Mouse (Mus musculus) layer of hippocampus, adult 2 months (tissue): ENCODE data around the gene Bcl2l12. TPM values are rescaled to one million over a fixed set of nuclear protein-coding genes. Genes with fewer than 3 reads are reported as not detected.

Experiments used
- DNase-seq, 2 experiments: peaks; one replicate each; pipeline ENCODE4 v3.0.0; 2022; ENCODE audit warnings: low spot score in 2 of 2
- H3K27ac ChIP-seq: fragments of 200-600 bp; 2 replicates; pipeline ENCODE4 v1.8.1; 2022
- H3K4me3 ChIP-seq: fragments of 200-600 bp; 2 replicates; pipeline ENCODE4 v1.8.1; 2022; ENCODE audit warnings: mild to moderate bottlenecking
- CTCF ChIP-seq: fragments of 200-600 bp; conservative IDR thresholded peaks from 2 replicates; pipeline ENCODE4 v1.8.1; 2022; ENCODE audit warnings: antibody characterized with exemption, mild to moderate bottlenecking, moderate library complexity
- total RNA-seq, 2 experiments: library from RNA; stranded (reverse); gene quantifications; 2 replicates each; pipeline ENCODE4 v1.2.3; 2021

Bcl2l12 gene
- total RNA-seq, 2 experiments from 2014 or later: 2.5 to 3.7 TPM

DNA sequence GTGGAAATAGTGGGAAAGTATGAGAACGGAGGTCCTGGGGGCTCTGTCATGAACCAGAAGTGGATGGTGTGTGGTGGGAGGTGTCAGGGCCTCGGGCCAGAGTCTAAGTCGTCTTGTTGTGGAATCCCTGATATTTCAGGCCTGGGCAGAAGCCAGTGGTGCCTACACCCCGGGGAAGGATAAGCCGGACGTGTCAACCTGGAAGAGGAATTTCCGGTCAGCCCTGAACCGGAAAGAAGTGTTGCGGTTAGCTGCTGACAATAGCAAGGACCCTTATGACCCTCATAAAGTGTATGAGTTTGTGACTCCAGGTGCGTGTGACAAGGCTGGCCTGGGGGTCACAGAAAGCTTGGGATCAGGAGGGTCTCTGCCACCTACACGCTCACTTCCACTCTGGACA lies 1.2 kb upstream of the Bcl2l12 start:
- no peak for TF ChIP-seq CTCF
- DNase-seq: no peak
- no peak overlapping the region for H3K4me3 ChIP-seq
- H3K27ac ChIP-seq: no peak overlapping the region

DNA sequence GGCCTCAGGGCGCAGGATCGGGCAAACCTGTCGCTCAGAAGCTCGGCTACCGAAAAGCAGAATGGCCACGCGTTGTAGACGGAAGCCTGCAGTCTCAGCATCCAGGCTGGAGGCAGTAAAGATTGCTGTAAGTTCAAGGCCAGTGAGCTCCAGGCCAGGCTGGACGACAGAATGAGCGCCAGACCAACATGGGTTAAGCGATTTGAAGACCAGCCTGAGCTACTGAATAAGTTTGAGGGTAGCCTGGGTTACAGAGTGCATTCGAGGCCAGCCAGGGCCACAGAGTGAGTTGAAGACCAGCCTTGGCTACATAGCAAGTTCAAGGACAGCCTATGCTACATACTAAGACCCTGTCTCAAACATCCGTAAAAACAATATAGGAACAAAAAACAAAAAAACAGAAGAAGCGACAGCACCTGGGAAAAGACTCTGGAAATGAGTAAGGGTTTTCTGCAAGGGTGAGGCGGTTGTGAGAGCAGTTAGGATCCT lies 528 bp downstream of the Bcl2l12 start:
- no peak for DNase-seq
- peak overlapping the region; percentile 65 for H3K4me3 ChIP-seq
- TF ChIP-seq CTCF: no peak
- peak overlapping the region; percentile 84 for H3K27ac ChIP-seq

DNA sequence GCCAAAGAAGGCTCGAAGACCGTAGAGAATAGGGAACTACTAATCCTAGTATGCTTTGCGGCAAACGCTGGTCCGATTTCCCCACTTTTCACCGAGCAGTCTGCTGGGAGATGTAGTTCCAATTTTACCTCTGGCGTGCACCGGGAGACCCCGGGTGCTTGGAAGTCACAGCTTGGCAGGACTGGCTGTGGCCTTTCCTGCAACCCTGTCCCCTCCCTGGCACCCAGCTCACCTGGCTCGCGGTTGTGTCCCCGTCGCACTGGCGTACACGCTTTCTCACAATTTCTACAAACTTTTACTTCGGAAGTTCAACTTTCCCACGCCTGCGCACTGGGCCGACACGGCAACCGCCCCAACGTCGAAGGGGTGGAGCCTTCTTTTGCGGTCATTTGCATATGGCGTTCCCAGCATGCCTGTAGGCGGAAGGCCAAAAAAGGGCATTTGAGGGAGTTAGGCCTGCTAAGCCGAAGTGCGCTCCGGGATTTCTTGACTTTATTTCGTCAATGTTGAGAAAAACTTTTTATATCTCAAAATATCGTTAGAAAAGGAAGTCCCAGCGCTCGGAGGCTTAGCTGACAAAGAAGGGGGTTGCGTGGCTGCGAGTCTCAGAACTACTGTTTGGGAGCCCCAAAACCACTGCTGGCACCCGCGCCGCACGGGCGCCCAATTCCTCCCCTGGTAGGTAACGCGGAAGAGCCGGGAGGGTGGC lies 1.1 kb downstream of the Bcl2l12 start, which contains the start of gene Irf3:
Irf3 (plus strand) TSS at position 418 of the 709 bp plus-strand sequence.
- peak; percentile 95 to 96 for DNase-seq
- Histone ChIP-seq H3K4me3 (peak within 1 kb of the TSS; percentile 65), H3K27ac (peak within 1 kb of the TSS; percentile 84)
- no peak for TF ChIP-seq CTCF

DNA sequence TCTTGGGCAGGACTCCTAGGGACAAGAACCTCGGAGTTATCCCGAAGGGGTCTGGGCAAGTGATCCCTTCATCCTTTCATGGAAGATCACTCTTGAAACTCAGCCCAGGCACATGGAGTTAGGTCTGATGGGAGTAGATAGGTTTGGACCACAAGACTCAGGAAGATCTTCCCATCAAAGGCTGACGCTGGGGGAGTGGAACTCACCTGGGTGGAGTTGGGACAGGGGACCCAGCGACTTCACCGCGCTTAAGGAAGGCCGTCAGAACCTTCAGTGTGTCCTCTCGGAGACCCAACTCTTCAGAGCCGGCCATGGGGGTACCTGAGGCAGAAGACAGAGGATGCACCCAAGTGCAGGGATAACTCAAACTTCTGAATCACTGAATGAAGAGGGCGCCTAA lies 1.8 kb downstream of the Bcl2l12 start:
- Histone ChIP-seq H3K27ac (peak overlapping the region; percentile 84; the same call in 1 of the 2 replicates), H3K4me3 (peak overlapping the region; percentile 65)
- TF ChIP-seq CTCF: no peak
- no peak for DNase-seq

DNA sequence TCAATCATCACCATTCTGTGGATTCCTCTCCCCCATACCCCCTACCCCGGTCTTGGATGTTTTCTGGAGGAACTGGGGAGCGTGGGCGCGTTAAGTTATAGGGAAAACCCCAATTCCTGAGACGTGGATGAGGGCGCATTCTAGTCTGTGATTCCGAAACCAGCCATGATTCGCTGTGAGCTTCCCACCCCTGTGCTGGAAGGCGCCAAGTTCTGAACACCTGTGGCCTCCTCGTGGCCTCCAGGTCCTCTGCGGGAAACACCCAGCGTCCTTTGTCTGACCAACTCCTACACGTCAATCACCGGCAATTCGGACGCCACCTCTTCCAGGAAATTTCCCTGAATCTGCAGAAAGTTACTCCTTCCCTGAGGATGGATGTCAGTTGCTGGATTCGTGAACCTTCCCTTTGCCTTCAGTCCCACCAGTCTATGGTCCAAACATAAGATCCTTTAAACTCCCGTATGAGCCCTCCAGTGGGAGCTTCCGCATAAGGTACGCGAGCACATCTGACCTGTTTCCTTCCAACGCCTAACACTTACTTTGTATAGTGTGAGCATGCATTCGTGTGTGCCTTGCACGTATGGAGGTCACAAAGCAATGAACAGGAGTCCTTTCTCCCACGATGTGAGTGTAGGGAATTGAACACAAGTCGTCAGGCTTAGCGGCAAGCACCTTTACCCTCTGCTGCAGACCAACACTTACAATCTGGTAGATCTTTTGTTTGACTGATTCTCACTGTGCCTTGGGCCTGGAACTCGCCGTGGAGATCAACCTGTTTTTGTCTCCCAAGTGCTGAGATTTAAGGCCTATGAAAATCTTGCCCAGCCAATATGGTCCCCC lies 11.4 kb downstream of the Bcl2l12 start:
- peak overlapping the region; percentile 75 for H3K4me3 ChIP-seq
- no peak for DNase-seq
- TF ChIP-seq CTCF: no peak
- peak overlapping the region; percentile 92 for H3K27ac ChIP-seq

DNA sequence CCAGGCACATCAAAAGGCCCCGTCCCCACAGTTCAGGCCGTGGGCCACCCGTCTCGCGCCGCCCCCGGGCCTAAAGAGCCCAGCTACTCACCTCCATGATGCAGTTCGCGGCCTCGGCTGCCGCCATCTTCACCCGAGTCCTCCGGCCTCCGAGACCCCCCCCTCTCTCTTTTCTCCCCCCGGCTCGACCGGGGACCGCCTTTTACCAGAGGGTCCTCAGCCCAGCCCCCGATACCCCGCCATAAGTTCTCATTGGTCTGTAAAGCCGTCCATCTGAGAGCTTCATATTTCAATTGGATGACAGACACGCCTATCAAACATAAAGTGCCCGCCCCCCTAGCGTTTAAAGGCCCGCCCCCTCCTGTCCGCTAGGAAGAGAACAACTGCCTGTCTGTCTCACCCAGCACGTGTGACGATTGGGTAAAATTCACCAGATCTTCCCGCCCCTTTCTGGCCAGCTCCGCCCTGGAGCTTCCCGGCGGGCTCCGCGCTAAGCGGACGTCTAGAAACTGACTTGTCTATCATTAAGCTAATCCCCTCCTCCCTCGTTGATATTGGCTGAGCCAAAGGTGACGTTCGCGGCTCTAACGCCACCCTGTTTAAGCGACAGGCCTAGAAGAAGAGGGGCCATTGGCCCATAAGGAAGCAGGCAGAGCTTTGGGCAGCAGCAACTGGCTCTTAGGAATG lies 12.2 kb downstream of the Bcl2l12 start, which contains the start of gene Prmt1:
Prmt1 (minus strand) TSS at position 377 of the 687 bp plus-strand sequence.
- peak; percentile 96 to 100 for DNase-seq
- peak within 1 kb of the TSS; percentile 75 for H3K4me3 ChIP-seq
- TF ChIP-seq CTCF: no peak
- peak within 1 kb of the TSS; percentile 97 for H3K27ac ChIP-seq

DNA sequence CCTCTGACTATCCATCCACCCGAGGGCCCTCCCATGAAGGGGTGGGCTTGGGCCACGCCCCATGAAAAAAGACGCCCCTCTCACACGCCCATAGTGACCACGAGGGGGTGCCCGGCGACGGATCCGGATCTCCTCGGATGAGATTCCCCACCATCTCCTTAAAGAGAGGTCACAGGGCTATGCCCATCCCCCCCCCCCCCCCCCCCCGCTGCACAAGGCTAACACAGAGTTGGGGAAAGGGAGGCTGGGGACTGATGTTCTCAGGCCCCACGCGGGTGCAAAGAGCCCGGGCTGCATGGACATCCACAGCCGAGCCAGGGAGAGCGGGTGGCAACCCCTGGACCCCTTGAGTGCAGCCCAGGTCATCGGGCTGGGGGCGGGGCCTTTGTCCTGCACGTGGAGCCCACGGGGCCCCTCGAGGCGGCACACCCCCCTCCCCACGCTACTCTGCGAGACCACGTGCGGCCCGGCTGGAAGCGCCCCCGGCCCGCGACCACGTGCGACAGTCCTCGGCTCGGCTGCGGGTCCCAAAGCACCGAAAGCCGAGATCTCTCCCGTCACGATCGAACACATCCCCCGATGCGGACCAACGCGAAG lies 12.8 kb downstream of the Bcl2l12 start:
- DNase-seq: peak in 1 of 2 experiments; percentile 63
- TF ChIP-seq CTCF: peak; percentile 58
- Histone ChIP-seq H3K4me3 (peak overlapping the region; percentile 62), H3K27ac (peak overlapping the region; percentile 97)

DNA sequence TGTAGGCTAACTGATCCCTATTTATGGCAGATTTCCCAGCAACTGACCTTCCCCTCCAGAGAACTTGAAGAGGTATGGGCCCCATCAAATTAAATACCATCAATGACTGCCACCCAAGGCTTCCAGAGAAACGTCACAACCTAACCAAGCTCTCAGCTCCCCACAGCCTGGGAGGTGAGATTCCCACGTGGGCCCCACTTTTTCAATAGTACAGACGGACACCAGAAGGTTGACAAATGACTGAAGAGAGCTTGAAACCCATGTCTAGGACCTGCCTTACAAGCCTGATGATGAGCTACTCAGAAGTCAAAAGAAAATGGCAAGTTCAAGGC lies 13.7 kb downstream of the Bcl2l12 start:
- no peak for DNase-seq
- Histone ChIP-seq H3K27ac (no peak overlapping the region; the same call in 1 of the 2 replicates), H3K4me3 (peak overlapping the region; percentile 62; the same call in 1 of the 2 replicates)
- no peak for TF ChIP-seq CTCF

DNA sequence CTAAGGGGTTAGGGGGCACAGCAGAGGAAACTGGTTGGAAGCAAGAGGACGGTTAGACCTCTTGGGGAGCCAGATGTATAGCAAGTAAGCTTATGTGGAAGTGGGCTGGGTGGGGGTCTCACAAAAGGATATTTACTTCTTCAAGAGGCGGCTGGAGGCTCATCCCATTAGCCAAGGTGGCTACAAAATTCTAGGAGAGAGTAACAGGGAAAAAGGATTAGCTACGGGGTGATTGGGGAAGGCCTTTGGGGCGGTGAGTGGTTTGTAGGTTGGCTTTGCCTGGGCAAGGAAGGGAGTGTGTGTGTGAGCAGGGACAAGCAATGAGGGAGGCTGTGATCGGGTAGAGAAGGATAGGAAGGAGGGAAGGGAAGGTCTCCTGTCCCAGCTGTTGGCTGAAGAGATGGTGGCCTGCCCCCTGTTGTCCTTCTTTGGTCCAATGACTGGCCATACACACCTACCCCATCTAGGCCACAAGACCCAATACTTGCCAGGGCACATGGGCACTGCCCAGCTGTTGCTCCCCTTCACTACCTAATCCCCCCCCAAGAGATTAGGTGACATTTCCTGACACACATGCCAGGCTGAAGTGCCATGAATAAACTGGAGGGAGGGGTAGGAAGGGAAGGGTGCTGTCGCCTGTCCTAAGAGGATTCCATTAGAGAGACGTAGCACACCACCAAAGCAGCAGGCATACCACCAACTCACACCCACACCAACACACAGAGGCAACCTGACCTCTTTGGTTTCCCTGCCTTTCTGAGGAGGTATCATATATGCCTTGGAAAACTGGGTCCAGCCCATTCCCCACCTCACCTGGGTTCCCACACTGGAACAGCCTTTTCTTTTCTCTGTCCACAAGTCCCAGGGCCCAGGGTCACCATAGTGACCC lies 14.3 kb downstream of the Bcl2l12 start:
- DNase-seq: no peak
- no peak overlapping the region for H3K4me3 ChIP-seq
- no peak for TF ChIP-seq CTCF
- no peak overlapping the region for H3K27ac ChIP-seq

DNA sequence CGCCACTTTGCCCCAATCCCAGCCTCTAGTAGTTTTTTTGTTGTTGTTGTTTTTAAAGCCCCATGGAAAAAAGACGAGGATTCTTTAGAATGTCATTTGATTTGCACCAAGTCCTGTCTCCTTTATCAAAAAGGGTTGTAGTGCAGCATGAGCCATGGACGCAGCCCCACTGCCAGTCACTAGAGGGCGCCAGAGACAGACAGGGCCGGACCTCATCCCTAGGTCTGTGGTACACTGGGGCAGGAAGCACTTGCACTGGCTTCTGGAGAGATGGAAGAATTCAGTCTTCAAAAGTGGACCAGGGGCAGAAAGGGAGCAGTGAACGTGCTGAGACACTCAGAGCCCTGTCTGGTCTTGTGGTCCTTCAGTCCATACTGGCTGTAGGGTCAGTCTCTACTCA lies 15.4 kb downstream of the Bcl2l12 start:
- TF ChIP-seq CTCF: peak; percentile 97; the same call in 1 of the 2 replicates
- no peak overlapping the region for H3K27ac ChIP-seq
- no peak overlapping the region for H3K4me3 ChIP-seq
- peak; percentile 78 to 92 for DNase-seq

DNA sequence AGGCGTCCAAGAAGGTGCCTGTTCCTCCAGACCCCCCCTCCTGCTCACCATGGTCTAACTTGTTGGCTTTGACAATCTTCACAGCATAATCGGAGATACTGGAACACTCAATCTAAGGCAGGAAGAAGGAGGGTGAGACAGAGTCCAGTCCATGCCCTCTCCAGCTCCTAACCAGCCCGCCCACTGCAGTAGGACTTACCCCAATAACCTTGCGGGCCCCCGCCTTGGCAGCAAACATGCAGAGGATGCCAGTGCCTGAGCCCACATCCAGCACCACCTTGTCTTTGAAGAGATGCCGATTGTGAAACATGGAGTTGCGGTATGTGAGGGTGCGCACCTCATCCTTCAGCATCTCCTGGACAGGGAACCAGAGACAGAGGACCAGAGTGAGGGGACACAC lies 17.0 kb downstream of the Bcl2l12 start:
- no peak overlapping the region for H3K4me3 ChIP-seq
- TF ChIP-seq CTCF: no peak
- DNase-seq: no peak
- no peak overlapping the region for H3K27ac ChIP-seq
